Mouse (Mus musculus) gastrocnemius, adult 8-10 months (tissue): ENCODE measurements at regions not wholly inside any gene's neighbourhood (a gene's known extent, or its start where the extent isn't known, plus 50 kb on each side); places are given as distances from the start of the nearest gene placed in this dataset.

Source experiments
- DNase-seq, 2 experiments: peaks; one replicate each; pipeline ENCODE4 v3.0.0; 2022; ENCODE audit warnings: low spot score in 2 of 2

GRCm38 (mm10) chr3:150493433-150494045 is 944.1 kb upstream of the Adgrl4 start:
- no peak for DNase-seq

- no peak for DNase-seq
These were observed 906.7 kb upstream of the Adgrl4 start for GRCm38 (mm10) chr3:150530966-150531365.

- no peak for DNase-seq
These were observed 894.6 kb upstream of the Adgrl4 start for GRCm38 (mm10) chr3:150543118-150543517.

- DNase-seq: no peak
These were observed 849.2 kb upstream of the Adgrl4 start for GRCm38 (mm10) chr3:150588474-150588873.

- DNase-seq: no peak
These were observed 846.7 kb upstream of the Adgrl4 start for GRCm38 (mm10) chr3:150590978-150591377.

- no peak for DNase-seq
These were observed 834.1 kb upstream of the Adgrl4 start for GRCm38 (mm10) chr3:150603400-150604095.

GRCm38 (mm10) chr3:150610681-150611101 is 827.0 kb upstream of the Adgrl4 start:
- DNase-seq: peak; percentile 19 to 36

- no peak for DNase-seq
These were observed 800.1 kb upstream of the Adgrl4 start for GRCm38 (mm10) chr3:150637544-150637943.

- DNase-seq: no peak
These were observed 797.5 kb upstream of the Adgrl4 start for GRCm38 (mm10) chr3:150640004-150640676.

GRCm38 (mm10) chr3:150648040-150648439 is 789.6 kb upstream of the Adgrl4 start:
- DNase-seq: no peak

GRCm38 (mm10) chr3:150649783-150650565 is 787.7 kb upstream of the Adgrl4 start:
- no peak for DNase-seq

GRCm38 (mm10) chr3:150695751-150696150 is 741.9 kb upstream of the Adgrl4 start:
- DNase-seq: no peak

GRCm38 (mm10) chr3:150699990-150700389 is 737.7 kb upstream of the Adgrl4 start:
- DNase-seq: no peak
